Mouse (Mus musculus) liver, postnatal 0 days (tissue): ENCODE results near the gene Rnase2a. TPM values are rescaled to one million over a fixed set of nuclear protein-coding genes. Genes with fewer than 3 reads are reported as not detected.
"Not testable (repeated sequence)": the region's sequence is repeated elsewhere in the genome, so short reads cannot be mapped to it uniquely, and the experiment has no call there.

ENCODE experiments used
- ATAC-seq: fragments of 200-750 bp; cut with Nextera tagmentation; 2 replicates; pipeline ENCODE4 v1.8.0; 2017; ENCODE audit warnings: mild to moderate bottlenecking, moderate library complexity
- DNase-seq: peaks from one replicate; pipeline ENCODE4 v3.0.0-alpha.2; 2016
- H3K27ac ChIP-seq: fragments of 300-500 bp; sonication (generic); 2 replicates; pipeline ENCODE4 v1.5.1; 2014; ENCODE audit warnings: antibody characterized with exemption, moderate library complexity, mild to moderate bottlenecking, low read depth
- H3K27me3 ChIP-seq: fragments of 300-500 bp; sonication (generic); 2 replicates; pipeline ENCODE4 v1.6.1; 2014; ENCODE audit warnings: low read length, control low read depth, mixed read lengths; ENCODE audit not compliant: insufficient read depth
- H3K36me3 ChIP-seq: fragments of 300-500 bp; sonication (generic); replicated peaks from 2 replicates; pipeline ENCODE4 v1.6.1; 2014; ENCODE audit warnings: mild to moderate bottlenecking, control low read depth, low read length, moderate library complexity, mixed read lengths; ENCODE audit not compliant: insufficient read depth
- H3K4me1 ChIP-seq: fragments of 300-500 bp; sonication (generic); 2 replicates; pipeline ENCODE4 v1.6.1; 2014; ENCODE audit warnings: antibody characterized with exemption, mild to moderate bottlenecking, control low read depth; ENCODE audit not compliant: insufficient read depth
- H3K4me2 ChIP-seq: fragments of 300-500 bp; sonication (generic); 2 replicates; pipeline ENCODE4 v1.6.1; 2014; ENCODE audit warnings: low read depth, mild to moderate bottlenecking, low read length, moderate library complexity, mixed read lengths
- H3K4me3 ChIP-seq: fragments of 300-500 bp; sonication (generic); 2 replicates; pipeline ENCODE4 v1.5.1; 2014; ENCODE audit warnings: low read depth, low read length
- H3K9ac ChIP-seq: fragments of 300-500 bp; sonication (generic); replicated peaks from 2 replicates; pipeline ENCODE4 v1.6.1; 2014; ENCODE audit warnings: mild to moderate bottlenecking, moderate library complexity
- H3K9me3 ChIP-seq: fragments of 300-500 bp; sonication (generic); 2 replicates; pipeline ENCODE4 v1.6.1; 2016; ENCODE audit warnings: mild to moderate bottlenecking, control low read depth, low read length, mixed read lengths
- CTCF ChIP-seq: sonication (generic); IDR thresholded peaks from 2 replicates; pipeline ENCODE4 v1.5.1; 2016; ENCODE audit warnings: antibody characterized with exemption, low read depth
- EP300 ChIP-seq: IDR thresholded peaks from 2 replicates; pipeline ENCODE4 v1.6.1; 2016; ENCODE audit warnings: antibody characterized with exemption, low read depth, mild to moderate bottlenecking
- WGBS: fragments of 180-500 bp; shearing (Covaris S2); extraction: QIAGEN DNeasy Blood & Tissue Kit; methylation state at CpG from one replicate; pipeline ENCODE4 v1.1.7; 2014; ENCODE audit not compliant: insufficient replicate concordance; 5-methylcytosine and 5-hydroxymethylcytosine counted together
- polyA plus RNA-seq: library from polyadenylated mRNA; unstranded; fragments of >200 nt; fragmentation: Nextera tagmentation; extraction: Ambion mirVana; gene quantifications from 2 replicates; pipeline ENCODE4 v1.2.1, GENCODE M21; 2015

Rnase2a gene
- not detected in 2 replicates for polyA plus RNA-seq

GRCm38 (mm10) chr14:51256041-51256440, at the start of gene Rnase2a:
Gene Rnase2a (minus strand): TSS chr14:51256112.
- Histone ChIP-seq H3K4me3 (no peak within 1 kb of the TSS), H3K9ac (no peak within 1 kb of the TSS), H3K27me3 (no peaks in the 10 kb centered on the region), H3K27ac (no peak within 1 kb of the TSS), H3K36me3 (no peaks in the 10 kb centered on the region), H3K4me2 (no peak within 1 kb of the TSS), H3K4me1 (no peaks in the 10 kb centered on the region), H3K9me3 (no peaks in the 10 kb centered on the region)
- WGBS, result 84% methylated on average over 3 of the region's 3 CpGs
- DNase-seq (no peak), ATAC-seq (no peak)
- TF ChIP-seq EP300 (no peak), CTCF (no peak)

GRCm38 (mm10) chr14:51291505-51291904, 35.6 kb upstream of the Rnase2a start:
- no peaks in the 10 kb centered on the region for H3K27me3 ChIP-seq
- no peaks in the 10 kb centered on the region for H3K9me3 ChIP-seq
- no peaks in the 10 kb centered on the region for H3K4me1 ChIP-seq
- H3K4me2 ChIP-seq, result no peak overlapping the region
- H3K27ac ChIP-seq, result no peak overlapping the region
- H3K4me3 ChIP-seq, result no peak overlapping the region
- H3K9ac ChIP-seq, result no peak overlapping the region
- 50% methylated on average over 1 of the region's 1 CpGs for WGBS
- no peak for DNase-seq
- no peaks in the 10 kb centered on the region for H3K36me3 ChIP-seq
- no peak for TF ChIP-seq EP300
- no peak for TF ChIP-seq CTCF
- ATAC-seq, result no peak

DNA sequence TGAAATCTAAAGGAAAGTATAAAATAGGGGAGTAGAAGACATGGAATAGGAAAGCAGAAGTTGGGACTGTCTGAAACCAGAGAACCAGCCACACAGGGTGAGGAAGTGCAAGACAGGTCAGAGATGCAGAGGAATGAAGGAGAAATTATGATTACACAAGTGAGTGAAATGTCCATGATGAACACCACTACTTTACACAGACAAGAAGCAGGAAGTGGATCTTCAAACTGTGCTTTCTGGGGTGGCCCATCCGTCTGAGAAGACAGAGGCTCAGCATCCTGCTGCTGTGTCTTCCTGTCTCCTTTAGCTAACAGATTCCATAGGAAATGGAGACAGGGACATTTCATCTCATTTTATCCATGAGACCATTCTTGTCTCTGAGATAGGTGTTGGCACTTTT, 22.6 kb upstream of the Rnase2a start:
- not testable (repeated sequence) for H3K36me3 ChIP-seq, H3K4me1 ChIP-seq, H3K9ac ChIP-seq, H3K9me3 ChIP-seq, H3K27me3 ChIP-seq, H3K27ac ChIP-seq, ATAC-seq, DNase-seq, H3K4me2 ChIP-seq, H3K4me3 ChIP-seq
- 16% methylated on average over 1 of the region's 1 CpGs for WGBS

- H3K4me1 ChIP-seq, result no peaks in the 10 kb centered on the region
- no peak overlapping the region for H3K4me3 ChIP-seq
- no peaks in the 10 kb centered on the region for H3K9me3 ChIP-seq
- H3K4me2 ChIP-seq, result no peak overlapping the region
- H3K27ac ChIP-seq, result no peak overlapping the region
- DNase-seq (no peak), ATAC-seq (no peak)
- TF ChIP-seq CTCF, result no peak
- no peak for TF ChIP-seq EP300
- no peaks in the 10 kb centered on the region for H3K27me3 ChIP-seq
- H3K36me3 ChIP-seq, result no peaks in the 10 kb centered on the region
- no peak overlapping the region for H3K9ac ChIP-seq
- 50% methylated on average over 1 of the region's 1 CpGs for WGBS
Observed at GRCm38 (mm10) chr14:51268677-51269076, 12.8 kb upstream of the Rnase2a start.

DNA sequence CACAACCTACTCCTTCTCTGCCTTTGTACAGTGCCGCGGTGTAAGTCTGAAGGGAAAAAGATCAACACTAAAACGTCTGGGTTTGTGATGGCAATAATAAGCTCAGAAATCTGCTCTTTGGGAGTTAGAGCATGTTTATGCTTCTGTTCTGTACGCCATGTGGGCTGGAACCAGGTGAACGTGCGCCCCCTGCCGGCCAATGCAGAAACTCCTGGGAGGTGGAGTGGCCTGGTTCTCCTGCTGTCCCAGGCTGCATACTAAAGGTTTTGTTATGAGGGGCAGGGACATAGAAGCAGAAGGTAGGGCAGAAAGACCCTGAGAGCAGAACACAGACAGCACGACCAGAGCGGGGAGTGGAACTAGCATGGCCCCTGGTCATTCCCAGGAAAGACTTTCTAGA, 10.2 kb upstream of the Rnase2a start:
- H3K4me3 ChIP-seq, result no peak overlapping the region
- no peaks in the 10 kb centered on the region for H3K36me3 ChIP-seq
- H3K9me3 ChIP-seq, result no peaks in the 10 kb centered on the region
- ATAC-seq (peak; percentile 55; the same call in 1 of the 2 replicates), DNase-seq (peak; percentile 88)
- no peak overlapping the region for H3K4me2 ChIP-seq
- H3K4me1 ChIP-seq, result no peaks in the 10 kb centered on the region
- no peak overlapping the region for H3K27ac ChIP-seq
- no peak overlapping the region for H3K9ac ChIP-seq
- 8% methylated on average over 9 of the region's 9 CpGs for WGBS
- no peaks in the 10 kb centered on the region for H3K27me3 ChIP-seq
- peak; percentile 96 for TF ChIP-seq CTCF
- no peak for TF ChIP-seq EP300

- no peaks in the 10 kb centered on the region for H3K36me3 ChIP-seq
- DNase-seq, result no peak
- H3K27me3 ChIP-seq, result no peaks in the 10 kb centered on the region
- no peaks in the 10 kb centered on the region for H3K4me1 ChIP-seq
- 34% methylated on average over 4 of the region's 4 CpGs for WGBS
- TF ChIP-seq CTCF (no peak), EP300 (no peak)
- no peaks in the 10 kb centered on the region for H3K9me3 ChIP-seq
- no peak overlapping the region for H3K4me2 ChIP-seq
- no peak overlapping the region for H3K9ac ChIP-seq
- ATAC-seq, result no peak
- H3K4me3 ChIP-seq, result no peak overlapping the region
- H3K27ac ChIP-seq, result no peak overlapping the region
Observed at GRCm38 (mm10) chr14:51265667-51266066, 9.8 kb upstream of the Rnase2a start.

DNA sequence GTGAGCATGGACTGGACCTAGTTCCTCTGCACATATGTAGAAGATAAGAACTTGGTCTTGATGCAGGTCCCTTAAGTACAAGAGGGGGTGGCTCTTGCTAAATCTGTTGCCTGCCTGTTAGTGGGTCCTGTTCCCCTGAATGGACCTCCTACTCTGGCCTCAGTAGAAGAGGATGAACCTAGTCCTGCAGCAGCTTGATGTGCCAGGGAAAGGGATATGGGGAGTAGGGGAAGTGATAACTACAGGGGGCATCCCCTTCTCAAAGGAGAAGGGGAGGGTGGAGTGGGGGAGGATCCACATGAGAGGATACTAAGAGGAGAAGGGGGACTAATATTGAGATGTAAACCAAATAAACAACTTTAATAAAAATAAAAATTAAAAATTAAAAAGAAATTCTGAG, 6.5 kb upstream of the Rnase2a start:
- Histone ChIP-seq H3K27me3 (no peaks in the 10 kb centered on the region), H3K36me3 (no peaks in the 10 kb centered on the region), H3K9me3 (no peaks in the 10 kb centered on the region), H3K4me3 (no peak overlapping the region), H3K4me2 (no peak overlapping the region), H3K9ac (no peak overlapping the region), H3K27ac (no peak overlapping the region), H3K4me1 (no peaks in the 10 kb centered on the region)
- TF ChIP-seq EP300 (no peak), CTCF (no peak)
- DNase-seq, result no peak
- no peak for ATAC-seq
